Mouse (Mus musculus): ENCODE data around the gene Ascc1. TPM values are rescaled to one million over a fixed set of nuclear protein-coding genes. Genes with fewer than 3 reads are reported as not detected.

The Ascc1 gene
- total and polyA plus RNA-seq, 2 experiments from 2014 or later: 20.0 to 50.5 TPM

DNA sequence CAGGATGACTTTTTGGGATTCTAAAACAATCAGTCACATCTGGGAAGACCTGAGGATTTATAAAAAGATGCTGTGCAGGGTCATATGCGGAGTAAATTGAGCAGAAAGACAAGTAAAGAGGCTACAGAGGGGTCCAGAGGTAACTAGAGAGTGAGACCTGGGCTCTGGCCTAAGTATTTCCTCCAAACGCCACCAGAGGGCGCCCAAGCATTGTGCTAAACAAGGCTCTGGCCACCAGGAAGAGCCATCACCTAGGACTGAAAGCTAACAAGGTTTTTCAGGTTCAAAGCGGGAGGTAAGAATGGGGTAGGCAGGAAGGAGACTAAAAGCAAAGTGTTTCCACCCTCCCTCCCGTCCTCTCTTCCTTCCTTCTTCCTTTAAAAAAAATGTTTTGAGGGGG is 145.5 kb downstream of the Ascc1 start:
- TF ChIP-seq CTCF (IDR thresholded peaks at IDR 0.05; ENCODE audit: low read depth): peak; percentile 95
- Histone ChIP-seq H3K4me2 (ENCODE audit: low read depth) (no peak overlapping the region), H3K27me3 (ENCODE audit: insufficient read depth, low read length) (no peaks in the 10 kb centered on the region), H3K4me1 (ENCODE audit: insufficient read depth) (no peaks in the 10 kb centered on the region), H3K4me3 (ENCODE audit: low read depth, low read length) (no peak overlapping the region), H3K9ac (no peak overlapping the region), H3K27ac (ENCODE audit: low read depth, low read length) (no peak overlapping the region), H3K9me3 (ENCODE audit: low read length) (no peaks in the 10 kb centered on the region), H3K36me3 (ENCODE audit: insufficient read depth) (no peaks in the 10 kb centered on the region)
- ATAC-seq (peak; percentile 76), DNase-seq (peak; percentile 85)
- WGBS: 3% methylated on average over 5 of the region's 5 CpGs

Small RNA genes lying within 50 kb of the gene (microRNA-seq; reads per million reads assigned to microRNA genes)
- gene Mir6906: 0 reads per million in 2 experiments

Other genes with a start within 250 kb of the Ascc1 start
- 35.2 and 41.1 TPM in 2 replicates for gene Dnajb12, start 123.2 kb upstream of the Ascc1 start, total RNA-seq (2014; rRNA removed)
- 21.2 and 23.5 TPM in 2 replicates for gene Dnajb12, start 123.2 kb upstream of the Ascc1 start, polyA plus RNA-seq (2015; fragmentation: Nextera tagmentation; extraction: Ambion mirVana)
- gene Ddit4, start 51.0 kb upstream of the Ascc1 start, total RNA-seq (2014; rRNA removed): 40.0 and 40.7 TPM in 2 replicates
- 52.9 and 57.8 TPM in 2 replicates for gene Ddit4, start 51.0 kb upstream of the Ascc1 start, polyA plus RNA-seq (2015; fragmentation: Nextera tagmentation; extraction: Ambion mirVana)
- gene Anapc16, start 330 bp downstream of the Ascc1 start, total RNA-seq (2014; rRNA removed): 98.6 and 115 TPM in 2 replicates
- gene Anapc16, start 330 bp downstream of the Ascc1 start, polyA plus RNA-seq (2015; fragmentation: Nextera tagmentation; extraction: Ambion mirVana): 109 and 117 TPM in 2 replicates
- 156 and 215 TPM in 2 replicates for gene Spock2, start 103.4 kb downstream of the Ascc1 start, total RNA-seq (2014; rRNA removed)
- gene Spock2, start 103.4 kb downstream of the Ascc1 start, polyA plus RNA-seq (2015; fragmentation: Nextera tagmentation; extraction: Ambion mirVana): 50.7 and 84.8 TPM in 2 replicates
- 3.9 and 5.6 TPM in 2 replicates for gene Chst3, start 216.5 kb downstream of the Ascc1 start, total RNA-seq (2014; rRNA removed)
- gene Chst3, start 216.5 kb downstream of the Ascc1 start, polyA plus RNA-seq (2015; fragmentation: Nextera tagmentation; extraction: Ambion mirVana): 0.33 and 0.61 TPM in 2 replicates